Mouse (Mus musculus) monocyte, adult 59 days (primary cell): ENCODE data around the gene Vmn2r77. TPM values are rescaled to one million over a fixed set of nuclear protein-coding genes. Genes with fewer than 3 reads are reported as not detected.

Source experiments
- total RNA-seq, 2 experiments: library from RNA; stranded (reverse); gene quantifications; one replicate each; pipeline ENCODE4 v1.2.4; 2023

The Vmn2r77 gene
- not detected for total RNA-seq

DNA sequence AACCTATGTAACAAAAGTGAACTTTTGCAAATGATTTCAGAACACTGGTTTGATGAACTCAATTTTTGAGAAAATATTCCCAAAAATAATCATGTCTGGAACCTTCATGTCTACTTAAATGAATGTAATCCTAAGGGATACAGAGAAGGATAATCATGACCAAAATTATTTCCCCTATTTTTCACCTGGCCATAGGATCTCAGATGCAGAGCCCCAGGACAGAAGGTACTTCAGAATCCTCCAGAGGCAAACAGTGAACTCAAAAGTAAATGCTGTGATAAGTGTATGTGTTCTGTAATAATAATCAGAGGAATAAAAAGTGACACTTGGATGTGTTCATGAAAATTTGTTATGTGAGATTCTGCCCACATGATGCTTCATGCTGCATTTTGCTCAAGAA is at the start of gene Vmn2r77:
Gene Vmn2r77 (plus strand): TSS at position 301 of the 400 bp plus-strand sequence.

DNA sequence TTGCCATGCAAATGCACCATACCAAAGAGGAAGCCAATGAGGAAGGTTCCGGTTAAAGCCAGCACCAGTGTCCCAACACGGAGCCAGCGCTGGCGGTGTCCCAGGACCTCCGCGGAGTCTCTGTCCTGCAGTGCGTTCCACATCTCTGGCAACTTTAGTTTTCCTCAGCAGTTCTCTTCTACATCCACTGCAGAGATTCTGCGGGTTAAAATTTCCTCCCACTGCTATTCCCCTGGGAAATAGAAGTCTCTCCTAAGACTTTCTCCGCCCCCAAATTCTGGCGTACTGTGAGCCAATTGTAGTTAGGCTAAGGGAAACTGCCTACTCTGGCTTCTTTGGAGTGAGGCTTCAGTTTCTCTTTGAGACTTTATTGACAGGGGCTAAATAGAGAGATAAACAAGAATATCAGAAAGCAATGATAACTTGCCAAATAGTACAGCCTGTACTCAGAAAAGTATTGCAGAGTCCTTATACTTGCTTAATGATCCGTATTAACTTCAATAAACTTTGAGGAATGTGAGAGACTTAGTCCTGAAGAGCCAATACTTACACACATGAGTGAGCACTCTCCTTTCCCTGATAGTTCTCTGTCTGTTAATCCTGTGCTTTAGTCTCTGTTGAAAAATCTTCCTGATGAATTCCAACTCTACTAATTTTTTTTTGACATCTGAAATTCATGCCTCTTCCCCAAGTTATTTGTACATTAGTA is 19.1 kb upstream of the Vmn2r77 start, which contains the start of gene Folh1:
Gene Folh1 (minus strand): TSS at position 327 of the 709 bp plus-strand sequence.

Other genes starting within 250 kb of the Vmn2r77 start
- not detected for gene Olfr295, start 211.2 kb upstream of the Vmn2r77 start, total RNA-seq
- gene Olfr294, start 178.4 kb upstream of the Vmn2r77 start, total RNA-seq = not detected
- not detected for gene Olfr293, start 146.0 kb upstream of the Vmn2r77 start, total RNA-seq
- not detected for gene Olfr292, start 106.7 kb upstream of the Vmn2r77 start, total RNA-seq
- not detected for gene Folh1, start 19.1 kb upstream of the Vmn2r77 start, total RNA-seq
- not detected for gene Vmn2r78, start 120.1 kb downstream of the Vmn2r77 start, total RNA-seq
- gene Vmn2r79, start 201.1 kb downstream of the Vmn2r77 start, total RNA-seq = not detected